Mouse (Mus musculus) liver, adult 2 months (tissue): ENCODE measurements around the gene Gm49450.

Experiments used
- CTCF ChIP-seq: fragments of 200-500 bp; IDR thresholded peaks from 2 replicates; pipeline ENCODE4 v1.5.1; 2011; ENCODE audit warnings: low read depth, low read length, control low read depth
- POLR2A ChIP-seq: fragments of 200-500 bp; IDR thresholded peaks from 2 replicates; pipeline ENCODE4 v1.6.1; 2011; ENCODE audit warnings: low read length, control low read depth; ENCODE audit not compliant: insufficient read depth; ENCODE audit errors: extremely low read depth

DNA sequence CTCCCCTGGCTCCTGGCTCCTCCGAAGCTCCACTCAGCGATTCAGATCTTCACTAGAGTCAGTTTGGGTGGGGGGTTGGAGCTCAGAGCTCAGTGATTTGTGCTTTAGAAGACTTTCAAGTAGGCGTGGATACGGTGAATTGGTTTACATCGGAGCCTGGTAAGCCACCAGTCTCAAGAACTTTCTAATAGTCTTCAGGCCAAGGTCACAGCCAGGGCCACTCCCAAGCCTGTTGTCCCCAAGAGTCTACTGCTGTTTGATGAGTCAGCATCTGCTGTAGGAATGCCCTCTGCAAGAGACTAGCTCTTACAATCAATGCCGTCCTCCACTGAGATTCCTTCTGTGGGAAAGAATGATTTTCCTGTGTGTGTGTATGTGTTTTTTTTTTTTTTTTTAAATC, 28.7 kb upstream of the Gm49450 start:
- TF ChIP-seq POLR2A (no peak), CTCF (no peak)
